Mouse (Mus musculus) cerebellum, adult 18-20 months (tissue): Measurements from ENCODE around the gene Srsf4.

Experiments used
- DNase-seq, 2 experiments: peaks; one replicate each; pipeline ENCODE4 v3.0.0; 2021

The Srsf4 gene

DNA sequence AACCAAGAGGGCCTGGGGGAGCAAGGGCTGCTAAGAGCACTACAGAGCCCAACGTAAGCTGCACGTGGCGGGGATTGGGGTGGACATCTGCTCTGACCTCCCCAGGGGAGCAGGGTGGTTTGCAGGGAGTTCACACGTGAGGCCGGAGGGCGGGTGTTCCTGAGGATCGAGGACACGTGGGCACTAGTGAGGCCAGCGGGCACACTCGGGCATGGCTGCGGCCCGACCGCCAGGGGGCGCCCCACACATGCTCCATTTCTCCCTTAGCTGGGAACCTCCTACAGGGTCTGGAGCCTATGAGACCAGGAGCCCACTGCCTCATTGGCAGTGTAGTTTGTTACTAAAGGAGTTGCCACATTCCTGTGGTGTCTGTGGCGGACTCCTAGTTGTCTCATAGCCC, 43.0 kb downstream of the Srsf4 start:
- peak; percentile 57 to 69 for DNase-seq

- DNase-seq = no peak
These were observed 43.7 kb downstream of the Srsf4 start for GRCm38 (mm10) chr4:131917010-131917555.

- DNase-seq = no peak
These were observed 44.7 kb downstream of the Srsf4 start for GRCm38 (mm10) chr4:131918026-131918533.

DNA sequence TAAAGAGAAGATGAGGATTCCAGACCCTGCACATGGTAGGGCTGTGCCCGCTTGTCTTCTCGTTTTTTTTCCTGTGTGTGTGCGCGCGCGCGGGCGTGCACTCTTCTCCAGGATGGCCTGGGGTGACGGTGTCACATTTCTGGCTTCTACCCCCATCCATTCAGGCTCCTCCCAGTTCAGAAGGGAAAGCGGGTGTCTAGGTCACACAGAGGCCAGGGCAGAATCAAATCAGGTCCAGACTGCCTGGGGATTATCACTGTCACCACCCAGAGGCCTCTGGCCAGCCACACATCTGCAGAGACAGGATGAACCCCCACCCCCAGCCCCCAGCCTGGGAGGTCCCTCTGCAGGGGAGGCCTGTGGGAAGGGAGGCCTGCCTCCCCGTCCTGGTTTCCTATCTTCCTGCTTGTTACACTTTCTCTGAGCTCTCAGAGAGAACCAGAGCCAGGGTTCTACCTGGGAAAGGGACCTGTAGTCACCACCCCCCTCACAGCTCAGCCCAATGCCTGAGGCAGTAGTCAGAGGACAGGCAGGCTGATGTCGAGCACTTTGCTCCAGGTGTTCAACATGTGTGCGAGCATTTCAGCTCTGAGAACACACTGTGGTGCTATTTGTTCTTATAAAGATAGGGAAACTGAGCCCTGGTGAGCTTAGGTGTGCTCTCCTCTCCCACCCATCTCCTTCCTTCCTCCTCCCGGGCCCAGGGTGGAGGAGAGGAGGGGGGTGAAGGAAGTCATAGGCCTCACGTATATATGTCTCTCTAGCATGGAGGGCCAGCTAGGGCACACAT, 45.5 kb downstream of the Srsf4 start:
- no peak for DNase-seq

- DNase-seq = no peak
These were observed 46.2 kb downstream of the Srsf4 start for GRCm38 (mm10) chr4:131919506-131920140.

- DNase-seq = no peak
These were observed 46.8 kb downstream of the Srsf4 start for GRCm38 (mm10) chr4:131920141-131920594.

GRCm38 (mm10) chr4:131920595-131921351, 47.4 kb downstream of the Srsf4 start:
- peak in 1 of 2 experiments; percentile 33 for DNase-seq

DNA sequence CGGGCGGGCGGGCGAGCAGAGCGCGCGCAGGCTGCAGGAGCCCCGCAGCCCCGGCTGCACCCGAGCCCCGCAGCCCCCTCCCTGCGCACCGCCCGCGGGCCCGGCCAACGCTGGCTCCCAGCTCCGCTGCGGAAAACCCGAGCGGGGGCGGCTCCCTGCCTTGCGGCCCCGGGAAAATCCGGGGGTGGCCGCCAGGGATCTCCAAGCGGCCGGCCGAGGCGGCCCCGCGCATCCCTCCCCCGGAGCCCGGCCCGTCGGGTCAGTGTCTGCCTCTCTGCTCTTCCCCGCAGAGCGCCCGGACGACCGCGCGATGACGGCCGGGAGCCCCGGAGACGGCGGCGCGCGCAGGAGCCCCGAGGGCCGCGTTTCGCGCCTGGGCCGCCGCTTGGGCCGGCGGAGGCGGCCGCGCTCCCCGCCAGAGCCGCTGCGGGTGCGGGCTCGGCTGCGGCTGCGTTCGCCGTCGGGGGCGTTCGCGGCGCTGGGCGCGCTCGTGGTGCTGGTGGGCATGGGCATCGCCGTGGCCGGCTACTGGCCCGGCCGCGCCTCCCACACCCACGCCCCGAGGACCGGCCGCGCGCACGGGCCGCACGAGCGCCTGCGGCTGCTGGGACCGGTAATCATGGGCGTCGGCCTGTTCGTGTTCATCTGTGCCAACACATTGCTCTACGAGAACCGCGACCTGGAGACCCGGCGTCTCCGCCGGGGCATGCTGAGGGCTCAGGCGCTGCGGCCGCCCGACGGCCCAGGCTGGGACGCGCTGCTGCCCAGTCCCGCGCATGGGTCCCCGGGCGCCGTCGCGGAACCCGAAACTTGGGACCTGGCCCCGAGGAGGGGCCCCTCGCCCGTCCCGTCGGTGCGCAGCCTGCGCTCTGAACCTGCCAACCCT, 48.3 kb downstream of the Srsf4 start, which contains the start of gene Tmem200b:
TSS of gene Tmem200b (plus strand) at position 311 of the 886 bp plus-strand sequence.
- DNase-seq = peak in 1 of 2 experiments; percentile 23

DNA sequence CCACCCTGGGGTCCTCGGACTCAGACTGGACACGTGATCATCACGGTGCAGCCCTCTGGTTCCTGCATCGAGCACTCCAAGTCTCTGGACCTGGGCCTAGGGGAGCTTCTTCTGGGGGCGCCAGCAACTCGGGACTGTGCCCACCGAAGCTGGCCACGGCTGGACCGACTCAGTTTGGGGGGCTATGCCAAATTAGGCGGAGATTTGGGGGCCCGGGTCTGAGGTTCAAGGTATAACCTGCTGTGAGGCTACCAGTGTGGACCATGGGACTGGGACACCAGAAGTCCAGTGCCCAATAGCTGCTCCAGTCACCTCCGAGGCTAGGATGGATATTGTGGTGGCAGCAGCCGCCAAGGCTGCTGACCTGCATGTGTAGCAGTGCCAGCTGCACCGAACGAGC, 49.0 kb downstream of the Srsf4 start:
- no peak for DNase-seq

DNA sequence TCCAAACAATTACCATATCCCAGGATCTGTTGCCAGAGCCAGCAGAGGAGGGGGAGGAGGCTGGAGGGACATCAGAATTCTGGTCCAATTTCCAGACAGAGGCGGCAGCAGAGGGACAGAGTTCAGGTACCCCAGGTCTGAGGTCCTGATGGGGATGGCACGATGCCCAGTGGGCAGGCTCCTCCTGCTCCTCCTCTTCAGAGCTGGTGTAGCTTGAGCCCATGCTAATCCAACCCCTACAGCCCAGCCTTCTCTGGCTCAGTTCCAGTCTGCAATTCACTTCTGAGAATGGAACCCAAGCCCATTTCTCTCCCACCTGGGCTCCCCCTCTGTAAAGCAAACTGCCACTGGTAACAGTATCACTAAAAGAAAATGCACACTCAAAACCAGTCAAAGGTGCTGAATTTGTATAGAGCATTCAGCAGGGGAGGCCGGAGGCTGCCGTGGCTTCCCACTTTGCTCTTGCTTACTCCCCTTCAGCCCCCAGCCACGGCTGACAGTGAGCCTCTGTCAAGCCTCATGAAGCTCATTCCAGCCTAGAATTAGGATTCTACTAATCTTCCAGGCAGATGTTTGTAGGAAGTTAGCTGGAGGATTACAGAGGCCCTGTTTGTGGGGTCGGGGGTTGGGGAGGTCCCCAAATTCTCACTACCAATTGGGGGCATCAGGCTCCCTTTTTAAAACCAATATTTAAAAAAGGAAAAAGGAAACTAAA, 50.8 kb downstream of the Srsf4 start:
- DNase-seq = no peak

DNA sequence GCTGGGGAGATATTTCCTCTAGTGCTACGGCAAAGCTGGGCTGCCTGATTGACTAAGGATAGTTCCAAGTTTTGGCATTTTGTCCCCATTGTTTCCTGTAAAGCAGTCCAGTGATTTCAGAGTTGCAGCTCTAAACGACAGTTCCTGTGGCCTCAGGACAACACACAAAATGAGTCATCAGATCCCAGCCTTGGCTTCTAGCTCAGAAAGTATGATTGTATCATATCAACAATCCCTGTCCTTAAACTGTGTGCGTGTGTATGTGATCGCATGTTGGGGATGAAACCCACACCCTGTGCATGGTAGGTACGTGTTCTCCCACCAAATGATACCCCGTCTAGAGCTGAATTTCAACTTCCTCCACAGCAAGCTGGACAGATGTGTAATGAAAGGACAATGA, 55.7 kb downstream of the Srsf4 start:
- DNase-seq = no peak

GRCm38 (mm10) chr4:131939459-131939858, 66.0 kb downstream of the Srsf4 start:
- no peak for DNase-seq

DNA sequence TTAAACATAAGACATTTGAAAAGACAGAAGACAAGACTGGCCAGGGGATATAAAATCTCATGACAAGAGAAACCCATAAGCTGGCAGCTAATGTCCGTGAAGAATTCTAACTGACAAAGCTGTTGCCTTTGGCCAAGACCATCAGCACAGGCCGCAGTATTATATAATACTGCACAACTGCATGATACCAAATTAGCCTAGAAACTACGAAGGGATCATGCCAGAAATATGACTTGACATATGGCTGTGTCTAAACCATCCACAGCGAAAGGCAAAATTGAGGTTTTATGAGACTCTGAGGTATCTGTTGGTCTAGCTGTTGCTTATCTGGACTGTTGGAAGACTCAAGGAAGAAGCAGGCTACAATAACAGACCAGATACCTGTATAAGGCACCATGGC, 67.4 kb downstream of the Srsf4 start:
- DNase-seq = peak; percentile 31 to 43

GRCm38 (mm10) chr4:131947848-131948247, 74.4 kb downstream of the Srsf4 start:
- no peak for DNase-seq

DNA sequence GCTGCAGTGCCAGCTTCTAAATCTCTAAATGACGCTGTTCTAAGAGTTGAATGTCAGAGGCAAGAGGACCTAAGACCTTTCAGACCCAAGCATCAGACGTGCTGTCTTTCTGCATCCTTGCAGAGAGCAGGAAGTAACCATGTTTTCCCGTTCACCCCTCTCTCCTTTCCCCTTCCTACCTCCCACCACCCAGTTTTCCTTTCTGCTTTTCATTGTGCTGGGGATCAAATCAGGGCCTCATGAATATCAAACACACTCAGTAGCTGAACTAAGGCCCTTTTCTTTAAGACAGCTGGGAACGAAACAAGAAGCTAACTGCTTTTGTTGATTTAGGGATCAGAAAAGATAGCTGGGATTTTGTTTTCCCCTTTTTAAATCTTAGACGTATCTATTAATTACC, 76.5 kb downstream of the Srsf4 start:
- DNase-seq = no peak

DNA sequence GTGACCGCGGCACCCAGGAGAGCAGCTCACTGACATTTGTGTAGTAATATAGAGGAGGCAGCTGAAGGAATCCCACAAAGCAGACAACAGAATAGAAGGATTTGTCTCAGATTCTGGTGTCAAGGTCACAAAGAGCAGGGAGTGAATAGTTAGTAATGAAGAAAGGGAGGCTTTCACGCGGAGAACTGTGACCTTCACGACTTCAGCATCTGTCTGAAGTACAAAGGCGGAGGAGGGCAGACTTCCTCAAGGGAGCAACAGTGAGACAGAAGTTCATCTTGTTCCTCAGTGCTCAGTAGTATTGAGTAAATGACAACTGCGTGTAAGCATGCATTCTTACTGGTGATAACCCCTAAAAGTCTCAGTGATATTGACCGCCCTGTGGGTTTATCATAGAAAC, 77.2 kb downstream of the Srsf4 start:
- DNase-seq = no peak
